Mouse (Mus musculus) lung, embryonic 16.5 days (tissue): ENCODE measurements around the gene Trim8. TPM values are rescaled to one million over a fixed set of nuclear protein-coding genes. Genes with fewer than 3 reads are reported as not detected.

ENCODE experiments used
- ATAC-seq: fragments of 200-750 bp; cut with Nextera tagmentation; 2 replicates; pipeline ENCODE4 v1.8.0; 2017; ENCODE audit warnings: low read depth, mild to moderate bottlenecking, moderate library complexity
- H3K27ac ChIP-seq: fragments of 300-500 bp; sonication (generic); 2 replicates; pipeline ENCODE4 v1.5.1; 2014; ENCODE audit warnings: mild to moderate bottlenecking, control low read depth, low read length
- H3K27me3 ChIP-seq: fragments of 300-500 bp; sonication (generic); 2 replicates; pipeline ENCODE4 v1.6.1; 2014; ENCODE audit warnings: low read depth, low read length, mixed read lengths; ENCODE audit not compliant: control insufficient read depth, insufficient read depth
- H3K36me3 ChIP-seq: fragments of 300-500 bp; sonication (generic); 2 replicates; pipeline ENCODE4 v1.6.1; 2014; ENCODE audit warnings: low read length; ENCODE audit not compliant: control insufficient read depth, insufficient read depth
- H3K4me1 ChIP-seq: fragments of 300-500 bp; sonication (generic); replicated peaks from 2 replicates; pipeline ENCODE4 v1.6.1; 2014; ENCODE audit warnings: low read length, mixed read lengths; ENCODE audit not compliant: control insufficient read depth, insufficient read depth
- H3K4me2 ChIP-seq: fragments of 300-500 bp; sonication (generic); 2 replicates; pipeline ENCODE4 v1.6.1; 2014; ENCODE audit warnings: low read depth, low read length, control low read depth
- H3K4me3 ChIP-seq: fragments of 300-500 bp; sonication (generic); 2 replicates; pipeline ENCODE4 v1.5.1; 2014; ENCODE audit warnings: mild to moderate bottlenecking, low read length, control low read depth
- H3K9ac ChIP-seq: fragments of 300-500 bp; sonication (generic); 2 replicates; pipeline ENCODE4 v1.6.1; 2014; ENCODE audit warnings: low read length, control low read depth
- H3K9me3 ChIP-seq: fragments of 300-500 bp; sonication (generic); 2 replicates; pipeline ENCODE4 v1.6.1; 2016; ENCODE audit warnings: low read length; ENCODE audit not compliant: control insufficient read depth
- WGBS: fragments of 180-500 bp; shearing (Covaris S2); extraction: QIAGEN DNeasy Blood & Tissue Kit; methylation state at CpG from one replicate; pipeline ENCODE4 v1.1.7; 2014; 5-methylcytosine and 5-hydroxymethylcytosine counted together
- polyA plus RNA-seq: library from polyadenylated mRNA; unstranded; fragments of >200 nt; fragmentation: Nextera tagmentation; extraction: Ambion mirVana; gene quantifications from 2 replicates; pipeline ENCODE4 v1.2.1, GENCODE M21; 2015

The Trim8 gene
- polyA plus RNA-seq, 1 experiment from 2014 or later, result 24.9 TPM

DNA sequence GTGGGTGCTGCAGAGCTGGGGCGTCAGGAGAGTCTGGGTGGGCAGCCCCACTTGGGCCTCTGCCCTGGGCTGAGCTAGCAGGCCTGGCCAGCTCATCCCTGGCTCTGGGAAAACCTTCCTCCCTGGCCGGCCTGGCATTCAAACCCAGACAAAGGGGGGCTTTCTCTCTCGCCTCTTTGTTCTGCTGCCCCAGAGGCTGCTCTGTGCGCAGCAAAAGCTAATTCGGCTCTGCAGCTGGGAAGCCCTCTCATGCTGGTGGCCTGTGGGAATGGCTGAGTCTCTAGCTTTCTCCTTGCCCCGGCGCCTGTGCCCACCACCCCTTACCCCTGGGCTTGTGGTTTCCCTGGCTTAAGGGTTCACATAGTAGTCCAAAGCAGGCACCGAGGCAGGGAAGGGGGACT is 5.7 kb downstream of the Trim8 start:
- ATAC-seq, result no peak
- Histone ChIP-seq H3K27me3 (no peaks in the 10 kb centered on the region), H3K27ac (peak overlapping the region; percentile 100), H3K9me3 (no peaks in the 10 kb centered on the region), H3K4me1 (peaks cover 73% of the 10 kb centered on the region), H3K36me3 (peaks cover 28% of the 10 kb centered on the region), H3K4me2 (peak overlapping the region; percentile 96), H3K4me3 (no peak overlapping the region; the same call in 1 of the 2 replicates), H3K9ac (peak overlapping the region; percentile 99)
- WGBS, result 73% methylated on average over 8 of the region's 8 CpGs

DNA sequence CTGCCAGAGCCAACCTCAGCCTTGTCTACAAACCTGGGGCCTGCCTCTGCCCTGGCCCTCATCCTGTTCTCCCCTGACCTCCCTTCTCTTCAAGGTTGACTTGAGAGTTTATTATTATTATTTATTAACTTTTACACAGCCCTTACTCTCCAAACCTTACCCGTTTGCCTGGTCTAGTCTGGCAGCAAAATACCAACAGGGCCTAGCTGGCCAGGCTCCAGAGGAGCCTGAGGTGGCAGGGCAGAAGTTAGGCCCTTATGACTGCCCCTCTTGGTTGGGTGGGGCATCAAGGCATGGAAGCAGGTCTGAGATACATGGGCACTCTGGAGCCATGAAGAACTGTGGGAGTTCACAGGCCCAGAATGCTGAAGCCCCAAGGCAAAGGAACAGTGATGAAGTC is 6.3 kb downstream of the Trim8 start:
- peak overlapping the region; percentile 99; the same call in 1 of the 2 replicates for H3K9ac ChIP-seq

DNA sequence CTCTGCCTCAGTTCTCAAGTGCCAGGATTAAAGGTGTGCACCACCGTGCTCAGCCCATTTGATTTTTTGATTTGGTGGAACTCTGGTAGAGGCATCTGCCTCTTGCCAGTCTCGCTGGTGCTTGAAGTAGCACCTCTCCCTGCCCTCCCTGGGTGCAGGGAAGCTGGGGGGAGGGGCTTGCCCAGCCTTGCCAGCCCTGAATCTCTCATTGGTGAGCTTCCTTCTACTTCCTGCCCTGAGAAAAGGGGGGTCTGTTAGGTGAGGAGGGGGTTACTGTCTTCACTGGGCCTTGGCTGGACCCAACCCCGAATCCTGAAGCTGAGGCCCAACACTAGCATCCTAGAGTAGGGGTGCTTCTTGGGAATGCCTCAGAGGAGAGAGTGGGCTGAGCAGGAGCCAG is 7.2 kb downstream of the Trim8 start:
- H3K4me1 ChIP-seq, result peaks cover 73% of the 10 kb centered on the region
- H3K36me3 ChIP-seq, result peaks cover 42% of the 10 kb centered on the region
- no peaks in the 10 kb centered on the region for H3K27me3 ChIP-seq
- H3K9me3 ChIP-seq, result no peaks in the 10 kb centered on the region
- H3K4me2 ChIP-seq, result no peak overlapping the region
- no peak for ATAC-seq
- WGBS, result 51% methylated on average over 3 of the region's 3 CpGs
- peak overlapping the region; percentile 39 for H3K9ac ChIP-seq
- H3K27ac ChIP-seq, result peak overlapping the region; percentile 100
- no peak overlapping the region for H3K4me3 ChIP-seq

More for the DNA sequence above, 6.3 kb downstream of the Trim8 start:
- Histone ChIP-seq H3K27ac (peak overlapping the region; percentile 100), H3K36me3 (peaks cover 34% of the 10 kb centered on the region), H3K9me3 (no peaks in the 10 kb centered on the region), H3K4me3 (no peak overlapping the region), H3K27me3 (no peaks in the 10 kb centered on the region), H3K4me2 (peak overlapping the region; percentile 96), H3K4me1 (peaks cover 73% of the 10 kb centered on the region)
- no peak for ATAC-seq
- WGBS, result 39% methylated on average over 1 of the region's 1 CpGs

DNA sequence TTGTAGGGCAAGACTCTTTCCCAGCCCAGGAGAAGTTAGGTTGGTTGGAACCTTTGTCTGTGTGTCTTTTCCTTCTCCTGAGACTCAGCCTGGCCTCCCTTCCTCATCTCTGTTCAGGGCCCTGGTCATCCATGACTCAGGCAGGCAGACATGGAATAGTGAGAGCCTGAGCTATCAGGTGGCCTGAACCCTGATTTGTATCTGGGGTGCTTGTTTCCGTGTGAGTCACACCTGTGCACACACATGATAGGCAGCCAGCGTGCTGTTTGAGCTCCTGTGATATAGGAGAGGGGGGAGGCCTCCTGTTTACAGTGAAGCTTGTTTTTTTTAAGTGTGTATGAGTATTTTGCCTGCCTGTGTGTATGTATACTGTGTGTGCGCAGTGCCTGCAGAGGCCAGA is 7.7 kb downstream of the Trim8 start:
- H3K27ac ChIP-seq, result peak overlapping the region; percentile 50
- ATAC-seq, result no peak
- 63% methylated on average over 3 of the region's 3 CpGs for WGBS
- no peak overlapping the region for H3K4me3 ChIP-seq
- H3K36me3 ChIP-seq, result peaks cover 47% of the 10 kb centered on the region
- no peak overlapping the region for H3K4me2 ChIP-seq
- no peaks in the 10 kb centered on the region for H3K9me3 ChIP-seq
- H3K27me3 ChIP-seq, result no peaks in the 10 kb centered on the region
- peaks cover 73% of the 10 kb centered on the region for H3K4me1 ChIP-seq
- peak overlapping the region; percentile 39 for H3K9ac ChIP-seq

DNA sequence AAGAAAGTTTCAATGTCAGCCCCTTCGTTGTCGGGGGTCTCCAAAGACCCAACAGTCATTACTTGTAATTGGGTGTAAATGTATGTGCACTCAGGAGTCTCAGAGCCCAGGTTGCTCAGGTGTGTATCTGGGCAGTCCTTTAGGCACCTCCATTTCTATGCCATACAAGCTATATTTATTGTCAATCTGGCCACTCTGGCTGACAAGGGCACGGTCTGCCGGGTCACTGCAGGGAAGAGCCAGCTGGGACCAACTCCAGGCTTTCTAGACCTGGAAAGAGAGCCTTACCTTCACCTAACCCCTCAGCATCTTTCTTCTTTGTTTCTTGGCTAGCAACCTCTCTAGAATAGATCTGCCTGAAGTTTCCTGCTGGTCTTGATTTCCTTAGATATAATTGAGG is 8.2 kb downstream of the Trim8 start:
- H3K4me1 ChIP-seq, result peaks cover 69% of the 10 kb centered on the region
- no peak overlapping the region for H3K4me3 ChIP-seq
- peak overlapping the region; percentile 4 for H3K9ac ChIP-seq
- peaks cover 52% of the 10 kb centered on the region for H3K36me3 ChIP-seq
- H3K9me3 ChIP-seq, result no peaks in the 10 kb centered on the region
- no peak overlapping the region; the same call in 1 of the 2 replicates for H3K4me2 ChIP-seq
- WGBS, result 90% methylated on average over 4 of the region's 4 CpGs
- no peak for ATAC-seq
- H3K27ac ChIP-seq, result peak overlapping the region; percentile 75
- H3K27me3 ChIP-seq, result no peaks in the 10 kb centered on the region

DNA sequence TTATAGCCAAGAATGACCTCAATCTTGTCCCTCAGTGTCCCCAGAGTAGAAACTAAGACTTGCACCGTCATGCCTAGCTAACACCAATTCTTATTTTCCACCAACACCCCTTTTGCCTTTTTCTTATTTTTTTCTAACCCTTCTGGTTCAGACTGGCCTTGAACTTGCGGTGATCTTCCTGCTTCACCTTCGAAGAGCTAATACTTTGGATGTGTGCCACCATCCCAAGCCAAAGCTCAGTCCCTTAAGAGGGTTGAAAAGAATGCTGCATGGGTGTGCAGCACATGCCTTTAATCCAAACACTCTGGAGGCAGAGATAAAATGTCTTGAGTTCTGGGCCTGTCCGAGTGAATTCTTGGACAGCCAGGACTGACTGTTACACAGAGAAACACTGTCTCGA is 8.9 kb downstream of the Trim8 start:
- H3K4me3 ChIP-seq, result no peak overlapping the region
- H3K36me3 ChIP-seq, result peaks cover 58% of the 10 kb centered on the region
- H3K4me1 ChIP-seq, result peaks cover 62% of the 10 kb centered on the region
- H3K9ac ChIP-seq, result peak overlapping the region; percentile 4; the same call in 1 of the 2 replicates
- no peaks in the 10 kb centered on the region for H3K27me3 ChIP-seq
- WGBS, result 33% methylated on average over 5 of the region's 5 CpGs
- no peaks in the 10 kb centered on the region for H3K9me3 ChIP-seq
- ATAC-seq, result 0 out of 2 replicates have a peak, but pooled peaks have one; percentile 18
- peak overlapping the region; percentile 75 for H3K27ac ChIP-seq
- H3K4me2 ChIP-seq, result no peak overlapping the region; the same call in 1 of the 2 replicates

DNA sequence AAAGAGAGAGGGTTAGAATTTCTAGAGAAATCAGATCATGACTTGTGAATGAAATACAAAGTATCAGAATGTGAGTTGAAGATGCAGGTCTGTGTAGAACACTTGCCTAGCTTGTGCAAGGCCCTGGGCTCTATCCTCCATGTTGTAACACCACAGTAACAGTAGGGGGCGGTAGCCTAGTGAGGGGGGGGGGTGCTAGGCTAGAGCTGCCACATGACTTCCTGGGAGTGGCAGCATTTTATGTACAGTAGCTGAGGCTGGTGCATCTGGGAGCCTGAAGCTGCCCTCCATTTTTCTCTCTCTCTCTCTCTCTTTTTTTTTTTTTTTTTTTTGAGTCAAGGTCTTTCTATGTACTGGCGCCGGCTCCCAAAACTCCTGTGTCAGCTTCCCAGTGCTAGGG is 9.3 kb downstream of the Trim8 start:
- WGBS, result 39% methylated on average over 3 of the region's 3 CpGs
- Histone ChIP-seq H3K4me3 (no peak overlapping the region), H3K4me2 (no peak overlapping the region), H3K36me3 (peaks cover 59% of the 10 kb centered on the region), H3K4me1 (peaks cover 58% of the 10 kb centered on the region), H3K9ac (no peak overlapping the region), H3K27me3 (no peaks in the 10 kb centered on the region), H3K9me3 (no peaks in the 10 kb centered on the region), H3K27ac (peak overlapping the region; percentile 75)
- no peak for ATAC-seq

DNA sequence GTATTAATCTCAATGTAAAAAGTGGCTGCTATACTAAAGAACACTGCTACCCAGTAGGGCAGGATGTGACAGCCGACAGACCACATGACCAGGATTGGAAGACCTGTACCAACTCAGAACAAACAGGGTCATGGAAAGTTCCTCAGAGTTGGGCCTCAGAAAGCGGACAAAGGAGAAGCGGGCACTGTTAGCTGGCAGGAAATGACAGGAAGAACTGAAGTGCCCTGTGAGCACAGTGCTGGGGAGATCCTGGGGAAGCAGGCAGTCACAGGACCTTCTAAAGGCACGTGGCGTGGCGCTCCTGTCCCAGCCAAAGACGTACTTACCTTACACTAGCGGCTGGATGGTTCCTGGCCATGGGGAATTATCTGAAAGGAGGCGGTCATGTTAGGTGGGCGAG is 9.8 kb downstream of the Trim8 start:
- Histone ChIP-seq H3K9me3 (no peaks in the 10 kb centered on the region), H3K4me2 (no peak overlapping the region), H3K36me3 (peaks cover 58% of the 10 kb centered on the region), H3K4me3 (no peak overlapping the region), H3K27me3 (no peaks in the 10 kb centered on the region), H3K9ac (no peak overlapping the region; the same call in 1 of the 2 replicates), H3K27ac (peak overlapping the region; percentile 75), H3K4me1 (peaks cover 53% of the 10 kb centered on the region)
- ATAC-seq, result peak; percentile 20; the same call in 1 of the 2 replicates
- WGBS, result 56% methylated on average over 10 of the region's 10 CpGs

DNA sequence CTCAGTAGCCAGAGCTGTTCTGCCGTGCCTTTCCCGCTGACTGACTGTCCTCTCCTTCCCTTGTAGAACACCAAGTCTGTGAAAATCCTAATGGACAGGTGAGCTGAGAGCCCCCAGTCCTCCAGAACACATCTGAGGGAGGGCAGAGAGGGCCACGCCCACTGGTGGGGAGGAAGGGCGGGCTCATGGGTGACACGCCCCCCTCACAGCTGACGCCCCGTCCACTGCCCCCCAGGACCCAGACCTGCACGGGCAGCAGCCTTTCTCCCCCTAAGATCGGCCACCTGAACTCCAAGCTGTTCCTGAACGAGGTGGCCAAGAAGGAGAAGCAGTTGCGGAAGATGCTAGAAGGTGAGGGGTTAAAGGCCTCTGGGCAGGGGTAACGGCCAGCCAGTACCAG is 12.9 kb downstream of the Trim8 start:
- no peak for ATAC-seq
- Histone ChIP-seq H3K36me3 (peaks cover 48% of the 10 kb centered on the region), H3K4me2 (no peak overlapping the region), H3K9me3 (no peaks in the 10 kb centered on the region), H3K27ac (no peak overlapping the region), H3K4me1 (peaks cover 51% of the 10 kb centered on the region), H3K27me3 (no peaks in the 10 kb centered on the region), H3K9ac (no peak overlapping the region), H3K4me3 (no peak overlapping the region)
- WGBS, result 80% methylated on average over 12 of the region's 12 CpGs
